Mouse (Mus musculus) E14TG2a.4 (cell line): ENCODE results near the gene Fam171b.

Experiments
- CTCF ChIP-seq: conservative IDR thresholded peaks from 2 replicates; pipeline ENCODE4 v1.5.1; 2014; ENCODE audit warnings: low read length
- POU5F1 ChIP-seq: IDR thresholded peaks from 2 replicates; pipeline ENCODE4 v1.6.1; 2014; ENCODE audit warnings: low read length, borderline replicate concordance

- TF ChIP-seq CTCF (no peak), POU5F1 (no peak)
Measured at GRCm38 (mm10) chr2:83791330-83792073, 20.9 kb upstream of the Fam171b start.
